Mouse (Mus musculus): Measurements from ENCODE around the gene 9530053A07Rik. TPM values are rescaled to one million over a fixed set of nuclear protein-coding genes. Genes with fewer than 3 reads are reported as not detected.
A peak's percentile ranks its signal among the peaks of the same experiment; 100 is the strongest.
"Not testable (repeated sequence)": the region's sequence is repeated elsewhere in the genome, so short reads cannot be mapped to it uniquely, and the experiment has no call there.

The 9530053A07Rik gene
- 0.06 and 0.07 TPM in 2 replicates for polyA plus RNA-seq (2015; fragmentation: Nextera tagmentation; extraction: Ambion mirVana)

GRCm38 (mm10) chr7:28129166-28129565, at the start of gene 9530053A07Rik:
9530053A07Rik (plus strand) TSS chr7:28129466.
- no peak for ATAC-seq (ENCODE audit: low read depth)
- Histone ChIP-seq H3K36me3 (no peaks in the 10 kb centered on the region), H3K4me2 (no peak within 1 kb of the TSS), H3K4me1 (replicated peaks) (no peaks in the 10 kb centered on the region), H3K4me3 (no peak within 1 kb of the TSS), H3K27me3 (no peaks in the 10 kb centered on the region), H3K27ac (replicated peaks) (no peak within 1 kb of the TSS), H3K9me3 (no peaks in the 10 kb centered on the region), H3K9ac (no peak within 1 kb of the TSS)
- 89% methylated on average over 5 of the region's 5 CpGs for WGBS

GRCm38 (mm10) chr7:28084215-28084614, 45.1 kb upstream of the 9530053A07Rik start:
- ATAC-seq (ENCODE audit: low read depth) = no peak
- H3K9ac ChIP-seq = no peak overlapping the region
- no peak overlapping the region for H3K4me2 ChIP-seq
- H3K36me3 ChIP-seq = no peaks in the 10 kb centered on the region
- H3K4me1 ChIP-seq (replicated peaks) = no peaks in the 10 kb centered on the region
- no peak overlapping the region for H3K27ac ChIP-seq (replicated peaks)
- WGBS = 61% methylated on average over 7 of the region's 7 CpGs
- no peaks in the 10 kb centered on the region for H3K27me3 ChIP-seq
- no peak overlapping the region for H3K4me3 ChIP-seq
- no peaks in the 10 kb centered on the region for H3K9me3 ChIP-seq

GRCm38 (mm10) chr7:28086236-28086635, 43.0 kb upstream of the 9530053A07Rik start:
- Histone ChIP-seq H3K4me2 (no peak overlapping the region), H3K9me3 (no peaks in the 10 kb centered on the region), H3K9ac (no peak overlapping the region), H3K4me1 (replicated peaks) (no peaks in the 10 kb centered on the region), H3K27ac (replicated peaks) (no peak overlapping the region), H3K27me3 (no peaks in the 10 kb centered on the region), H3K4me3 (no peak overlapping the region), H3K36me3 (no peaks in the 10 kb centered on the region)
- ATAC-seq (ENCODE audit: low read depth) = no peak
- WGBS = 84% methylated on average over 16 of the region's 16 CpGs

GRCm38 (mm10) chr7:28093541-28093940, 35.7 kb upstream of the 9530053A07Rik start:
- ATAC-seq (ENCODE audit: low read depth) = no peak
- WGBS = 37% methylated on average over 11 of the region's 11 CpGs
- H3K9ac ChIP-seq = no peak overlapping the region

GRCm38 (mm10) chr7:28099101-28099500, 30.2 kb upstream of the 9530053A07Rik start:
- H3K4me3 ChIP-seq = no peak overlapping the region
- no peaks in the 10 kb centered on the region for H3K4me1 ChIP-seq (replicated peaks)
- H3K27me3 ChIP-seq = 0 out of 2 replicates have a peak, but pooled peaks cover 4% of the 10 kb centered on the region
- peaks cover 8% of the 10 kb centered on the region for H3K9me3 ChIP-seq
- H3K27ac ChIP-seq (replicated peaks) = no peak overlapping the region
- no peaks in the 10 kb centered on the region for H3K36me3 ChIP-seq
- WGBS = 95% methylated on average over 16 of the region's 16 CpGs
- no peak for ATAC-seq (ENCODE audit: low read depth)
- H3K4me2 ChIP-seq = no peak overlapping the region
- no peak overlapping the region for H3K9ac ChIP-seq

More at GRCm38 (mm10) chr7:28093541-28093940, 35.7 kb upstream of the 9530053A07Rik start:
- Histone ChIP-seq H3K27ac (replicated peaks) (no peak overlapping the region), H3K4me3 (no peak overlapping the region), H3K27me3 (no peaks in the 10 kb centered on the region), H3K4me1 (replicated peaks) (no peaks in the 10 kb centered on the region), H3K36me3 (no peaks in the 10 kb centered on the region), H3K9me3 (no peaks in the 10 kb centered on the region), H3K4me2 (no peak overlapping the region)

GRCm38 (mm10) chr7:28100596-28101590, 28.4 kb upstream of the 9530053A07Rik start:
- H3K4me1 ChIP-seq (replicated peaks) = peaks cover 4% of the 10 kb centered on the region; the same call in 1 of the 2 replicates
- H3K4me2 ChIP-seq = no peak overlapping the region
- 66% methylated on average over 17 of the region's 17 CpGs for WGBS
- H3K36me3 ChIP-seq = no peaks in the 10 kb centered on the region
- no peak for ATAC-seq (ENCODE audit: low read depth)
- H3K9ac ChIP-seq = no peak overlapping the region
- H3K27ac ChIP-seq (replicated peaks) = no peak overlapping the region
- peaks cover 11% of the 10 kb centered on the region; the same call in 1 of the 2 replicates for H3K27me3 ChIP-seq
- no peak overlapping the region for H3K4me3 ChIP-seq
- peaks cover 8% of the 10 kb centered on the region for H3K9me3 ChIP-seq

GRCm38 (mm10) chr7:28102936-28103335, 26.3 kb upstream of the 9530053A07Rik start:
- not testable (repeated sequence) for H3K4me3 ChIP-seq; H3K9ac ChIP-seq; H3K4me1 ChIP-seq (replicated peaks); H3K36me3 ChIP-seq; ATAC-seq (ENCODE audit: low read depth); H3K9me3 ChIP-seq; H3K27ac ChIP-seq (replicated peaks); H3K4me2 ChIP-seq
- peaks cover 11% of the 10 kb centered on the region; the same call in 1 of the 2 replicates for H3K27me3 ChIP-seq
- WGBS = 56% methylated on average over 5 of the region's 5 CpGs

GRCm38 (mm10) chr7:28104670-28105069, 24.6 kb upstream of the 9530053A07Rik start:
- ATAC-seq (ENCODE audit: low read depth) = peak; percentile 19; the same call in 1 of the 2 replicates
- H3K9me3 ChIP-seq = no peaks in the 10 kb centered on the region
- H3K9ac ChIP-seq = 0 out of 2 replicates have a peak overlapping the region, but pooled peaks have one; percentile 17
- peaks cover 4% of the 10 kb centered on the region; the same call in 1 of the 2 replicates for H3K4me1 ChIP-seq (replicated peaks)
- H3K27me3 ChIP-seq = peaks cover 11% of the 10 kb centered on the region; the same call in 1 of the 2 replicates
- H3K4me2 ChIP-seq = peak overlapping the region; percentile 43
- no peak overlapping the region for H3K27ac ChIP-seq (replicated peaks)
- H3K36me3 ChIP-seq = no peaks in the 10 kb centered on the region
- 4% methylated on average over 23 of the region's 23 CpGs for WGBS
- peak overlapping the region; percentile 17 for H3K4me3 ChIP-seq

GRCm38 (mm10) chr7:28106241-28106640, 23.0 kb upstream of the 9530053A07Rik start:
- no peak overlapping the region for H3K27ac ChIP-seq (replicated peaks)
- WGBS = 92% methylated on average over 11 of the region's 11 CpGs
- peaks cover 4% of the 10 kb centered on the region; the same call in 1 of the 2 replicates for H3K4me1 ChIP-seq (replicated peaks)
- ATAC-seq (ENCODE audit: low read depth) = no peak
- no peak overlapping the region for H3K4me3 ChIP-seq
- H3K36me3 ChIP-seq = no peaks in the 10 kb centered on the region
- no peak overlapping the region for H3K9ac ChIP-seq
- H3K4me2 ChIP-seq = no peak overlapping the region
- no peaks in the 10 kb centered on the region for H3K9me3 ChIP-seq
- H3K27me3 ChIP-seq = peaks cover 11% of the 10 kb centered on the region; the same call in 1 of the 2 replicates

- H3K9me3 ChIP-seq = no peaks in the 10 kb centered on the region
- no peak overlapping the region for H3K4me2 ChIP-seq
- H3K27me3 ChIP-seq = no peaks in the 10 kb centered on the region
- no peak for ATAC-seq (ENCODE audit: low read depth)
- no peak overlapping the region for H3K9ac ChIP-seq
- WGBS = 74% methylated on average over 2 of the region's 2 CpGs
- H3K27ac ChIP-seq (replicated peaks) = no peak overlapping the region
- H3K4me1 ChIP-seq (replicated peaks) = no peaks in the 10 kb centered on the region
- H3K36me3 ChIP-seq = no peaks in the 10 kb centered on the region
- H3K4me3 ChIP-seq = no peak overlapping the region
Measured at GRCm38 (mm10) chr7:28114648-28115047, 14.6 kb upstream of the 9530053A07Rik start.

- peak; percentile 56; the same call in 1 of the 2 replicates for ATAC-seq (ENCODE audit: low read depth)
- WGBS = 55% methylated on average over 5 of the region's 5 CpGs
Measured at GRCm38 (mm10) chr7:28137613-28138012, 8.3 kb downstream of the 9530053A07Rik start.

GRCm38 (mm10) chr7:28148263-28148662, 19.0 kb downstream of the 9530053A07Rik start:
- Histone ChIP-seq H3K9me3 (no peaks in the 10 kb centered on the region), H3K36me3 (no peaks in the 10 kb centered on the region), H3K4me3 (no peak overlapping the region), H3K4me2 (no peak overlapping the region), H3K27me3 (peaks cover 4% of the 10 kb centered on the region; the same call in 1 of the 2 replicates), H3K27ac (replicated peaks) (no peak overlapping the region), H3K9ac (0 out of 2 replicates have a peak overlapping the region, but pooled peaks have one; percentile 6), H3K4me1 (replicated peaks) (no peaks in the 10 kb centered on the region)
- WGBS = 28% methylated on average over 3 of the region's 3 CpGs
- peak; percentile 65 for ATAC-seq (ENCODE audit: low read depth)

More at GRCm38 (mm10) chr7:28137613-28138012, 8.3 kb downstream of the 9530053A07Rik start:
- Histone ChIP-seq H3K27me3 (no peaks in the 10 kb centered on the region; the same call in 1 of the 2 replicates), H3K9me3 (no peaks in the 10 kb centered on the region), H3K4me3 (no peak overlapping the region), H3K4me2 (no peak overlapping the region), H3K36me3 (no peaks in the 10 kb centered on the region), H3K4me1 (replicated peaks) (no peaks in the 10 kb centered on the region), H3K9ac (no peak overlapping the region), H3K27ac (replicated peaks) (no peak overlapping the region)
